Mouse (Mus musculus) midbrain, postnatal 0 days (tissue): ENCODE measurements around the gene Ptprd. TPM values are rescaled to one million over a fixed set of nuclear protein-coding genes. Genes with fewer than 3 reads are reported as not detected.
A peak's percentile ranks its signal among the peaks of the same experiment; 100 is the strongest.

Experiments used
- ATAC-seq: fragments of 200-750 bp; cut with Nextera tagmentation; 2 replicates; pipeline ENCODE4 v1.8.0; 2017; ENCODE audit warnings: moderate number of reproducible peaks, mild to moderate bottlenecking, moderate TSS enrichment, moderate library complexity; ENCODE audit not compliant: low FRiP score
- DNase-seq: peaks from one replicate; pipeline ENCODE4 v3.0.0-alpha.2; 2015; ENCODE audit warnings: low spot score
- H3K27ac ChIP-seq: fragments of 300-500 bp; sonication (generic); 2 replicates; pipeline ENCODE4 v1.5.1; 2014; ENCODE audit warnings: low read depth, mild to moderate bottlenecking, low read length, mixed read lengths
- H3K27me3 ChIP-seq: fragments of 300-500 bp; sonication (generic); 2 replicates; pipeline ENCODE4 v1.6.1; 2014; ENCODE audit warnings: low read length, control low read depth, mixed read lengths; ENCODE audit not compliant: insufficient read depth
- H3K36me3 ChIP-seq: fragments of 300-500 bp; sonication (generic); 2 replicates; pipeline ENCODE4 v1.6.1; 2014; ENCODE audit warnings: low read length, control low read depth, mixed read lengths; ENCODE audit not compliant: insufficient read depth
- H3K4me1 ChIP-seq: fragments of 300-500 bp; sonication (generic); 2 replicates; pipeline ENCODE4 v1.6.1; 2014; ENCODE audit warnings: mild to moderate bottlenecking, control low read depth, antibody characterized with exemption, low read length, mixed read lengths; ENCODE audit not compliant: insufficient read depth
- H3K4me2 ChIP-seq: fragments of 300-500 bp; sonication (generic); 2 replicates; pipeline ENCODE4 v1.6.1; 2014; ENCODE audit warnings: low read depth, mild to moderate bottlenecking, low read length, mixed read lengths; ENCODE audit not compliant: poor library complexity, severe bottlenecking
- H3K4me3 ChIP-seq: fragments of 300-500 bp; sonication (generic); 2 replicates; pipeline ENCODE4 v1.5.1; 2014; ENCODE audit warnings: low read depth, mild to moderate bottlenecking, low read length, moderate library complexity
- H3K9ac ChIP-seq: fragments of 300-500 bp; sonication (generic); replicated peaks from 2 replicates; pipeline ENCODE4 v1.6.1; 2014; ENCODE audit warnings: mild to moderate bottlenecking, low read length, moderate library complexity, mixed read lengths; ENCODE audit not compliant: poor library complexity, severe bottlenecking
- H3K9me3 ChIP-seq: fragments of 300-500 bp; sonication (generic); 2 replicates; pipeline ENCODE4 v1.6.1; 2016; ENCODE audit warnings: low read length, control low read depth
- CTCF ChIP-seq: IDR thresholded peaks from 2 replicates; pipeline ENCODE4 v1.5.1; 2016; ENCODE audit warnings: antibody characterized with exemption, mild to moderate bottlenecking
- WGBS: fragments of 180-500 bp; shearing (Covaris S2); extraction: QIAGEN DNeasy Blood & Tissue Kit; methylation state at CpG from one replicate; pipeline ENCODE4 v1.1.7; 2014; 5-methylcytosine and 5-hydroxymethylcytosine counted together
- polyA plus RNA-seq: library from polyadenylated mRNA; unstranded; fragments of >200 nt; fragmentation: Nextera tagmentation; extraction: Ambion mirVana; gene quantifications from 2 replicates; pipeline ENCODE4 v1.2.1, GENCODE M21; 2015
- total RNA-seq: library from RNA; depleted of rRNA; stranded (reverse); fragments of >200 nt; gene quantifications from 2 replicates; pipeline ENCODE4 v1.2.3, GENCODE M21; 2014

Ptprd gene
- total and polyA plus RNA-seq, 2 experiments from 2014 or later = 66.1 to 102 TPM

DNA sequence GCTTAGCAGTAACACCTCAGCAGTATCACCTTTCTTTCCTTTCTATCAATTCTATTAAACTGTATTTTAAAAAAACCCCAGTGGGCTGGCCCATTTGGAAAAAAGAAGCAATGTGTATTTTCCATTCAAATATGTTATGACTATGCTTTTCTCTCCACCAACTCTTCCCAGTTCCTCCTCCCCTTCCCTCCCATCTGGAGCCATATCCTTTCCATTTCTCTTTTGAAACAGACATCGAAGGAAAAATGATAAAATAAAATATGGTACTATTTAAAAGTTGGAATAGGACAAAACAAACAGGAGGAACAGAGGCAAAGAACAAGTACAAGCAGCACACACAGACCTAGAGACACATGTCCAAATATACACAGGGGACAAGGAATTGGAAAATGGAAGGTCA, 1372.7 kb downstream of the Ptprd start:
- H3K27ac ChIP-seq = no peak overlapping the region
- no peak overlapping the region for H3K4me2 ChIP-seq

DNA sequence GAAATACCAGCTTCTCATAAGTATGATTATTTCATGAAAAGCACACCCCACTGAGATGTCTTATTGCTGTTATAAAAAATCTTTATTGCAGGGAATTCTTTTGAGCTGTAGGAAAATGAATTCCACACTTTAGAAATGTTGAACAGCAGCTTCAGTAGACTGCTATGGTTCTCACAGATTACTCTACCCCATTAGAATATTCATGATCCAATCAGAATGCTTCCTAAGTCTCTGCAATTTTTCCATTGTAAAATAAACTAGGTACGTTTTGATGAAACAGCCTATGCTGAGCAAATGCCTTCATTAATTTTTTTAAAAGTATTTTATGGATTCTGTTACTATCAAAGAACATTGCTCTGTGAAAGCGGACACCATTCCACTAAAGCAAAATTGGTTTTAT, 1399.6 kb downstream of the Ptprd start:
- no peaks in the 10 kb centered on the region for H3K4me1 ChIP-seq
- no peak overlapping the region for H3K9ac ChIP-seq
- ATAC-seq = no peak
- WGBS = 59% methylated on average over 2 of the region's 2 CpGs
- H3K27me3 ChIP-seq = no peaks in the 10 kb centered on the region
- no peak for DNase-seq
- H3K4me3 ChIP-seq = no peak overlapping the region
- TF ChIP-seq CTCF = no peak
- no peak overlapping the region for H3K4me2 ChIP-seq
- H3K27ac ChIP-seq = no peak overlapping the region
- no peaks in the 10 kb centered on the region for H3K36me3 ChIP-seq
- no peaks in the 10 kb centered on the region for H3K9me3 ChIP-seq

More for the DNA sequence above, 1372.7 kb downstream of the Ptprd start:
- Histone ChIP-seq H3K4me1 (no peaks in the 10 kb centered on the region), H3K9ac (no peak overlapping the region), H3K9me3 (no peaks in the 10 kb centered on the region), H3K27me3 (no peaks in the 10 kb centered on the region), H3K4me3 (no peak overlapping the region), H3K36me3 (no peaks in the 10 kb centered on the region)
- DNase-seq = no peak
- WGBS = 91% methylated on average over 1 of the region's 1 CpGs
- no peak for TF ChIP-seq CTCF
- ATAC-seq = no peak

DNA sequence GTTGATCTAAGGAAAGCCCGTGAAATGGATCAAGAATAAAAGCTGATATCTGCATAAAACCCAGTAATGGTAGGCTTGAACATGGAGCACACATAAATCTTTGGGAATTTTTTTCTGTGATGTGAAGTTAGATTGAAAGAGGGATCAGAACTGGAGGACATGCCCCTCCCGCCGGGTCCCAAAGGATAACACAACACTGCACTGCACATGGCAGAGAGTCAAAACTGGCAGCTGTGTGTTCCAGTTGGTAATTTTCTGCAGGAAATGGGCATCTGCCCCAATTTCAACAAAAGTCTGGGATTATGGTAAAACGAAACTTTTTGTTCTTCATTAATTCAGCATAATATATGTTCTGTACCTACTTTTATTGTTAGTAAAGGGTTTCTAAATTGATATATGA, 1409.1 kb downstream of the Ptprd start:
- Histone ChIP-seq H3K9me3 (no peaks in the 10 kb centered on the region), H3K4me3 (no peak overlapping the region), H3K36me3 (no peaks in the 10 kb centered on the region), H3K27me3 (no peaks in the 10 kb centered on the region), H3K4me2 (no peak overlapping the region), H3K4me1 (no peaks in the 10 kb centered on the region), H3K27ac (no peak overlapping the region), H3K9ac (no peak overlapping the region)
- DNase-seq (peak; percentile 9), ATAC-seq (no peak)
- WGBS = 84% methylated on average over 4 of the region's 4 CpGs
- TF ChIP-seq CTCF = no peak

DNA sequence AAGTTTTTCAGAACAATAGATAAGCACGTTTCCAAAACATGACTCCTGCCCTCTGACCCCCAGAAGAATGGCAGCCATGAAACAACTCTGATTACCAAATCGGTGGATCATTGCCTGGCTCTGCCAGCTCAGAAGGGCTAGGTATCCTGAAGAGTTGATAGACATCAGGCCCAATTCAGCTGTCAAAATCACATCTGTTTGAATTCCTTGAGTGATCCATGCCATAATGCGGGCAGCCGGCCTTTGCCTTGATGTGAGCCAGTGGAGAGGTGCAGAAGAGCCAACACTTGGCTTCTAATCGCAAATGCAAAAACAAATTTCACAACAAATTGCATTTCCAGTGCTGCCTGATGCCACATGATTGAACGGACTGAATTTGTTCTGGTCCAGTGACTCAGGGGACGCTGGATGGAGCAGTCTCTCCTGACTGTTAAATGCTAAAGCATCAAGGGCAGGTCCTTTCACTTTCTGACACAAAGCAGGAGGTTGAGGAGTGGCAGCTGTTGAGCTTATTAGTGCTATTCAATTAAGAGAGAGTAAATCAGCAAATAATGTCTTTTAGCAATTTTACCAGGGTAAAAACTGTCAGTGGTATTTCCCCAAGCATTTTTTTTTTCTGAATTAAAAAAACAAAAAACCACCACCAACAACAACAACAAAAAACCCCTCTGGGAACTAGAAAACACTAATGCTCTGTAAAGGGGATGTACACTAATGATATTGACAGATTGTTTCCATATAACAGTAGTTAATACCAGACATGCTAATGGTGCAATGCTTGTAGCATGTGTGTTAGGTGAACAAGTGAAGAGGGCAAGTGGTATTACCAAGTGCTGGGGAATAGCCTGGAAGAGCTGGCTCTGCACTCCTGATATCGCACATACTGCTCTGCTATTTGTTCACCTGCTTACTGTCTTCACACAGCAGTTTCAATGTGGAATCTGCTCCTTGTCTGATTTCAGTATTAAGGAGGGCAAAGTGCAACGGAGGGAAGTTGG, 1413.5 kb downstream of the Ptprd start:
- 34% methylated on average over 9 of the region's 9 CpGs for WGBS
- H3K9me3 ChIP-seq = no peaks in the 10 kb centered on the region
- ATAC-seq (no peak), DNase-seq (peak; percentile 19)
- H3K4me1 ChIP-seq = no peaks in the 10 kb centered on the region
- no peak overlapping the region for H3K9ac ChIP-seq
- no peak overlapping the region for H3K4me3 ChIP-seq
- H3K27me3 ChIP-seq = no peaks in the 10 kb centered on the region
- no peak for TF ChIP-seq CTCF
- no peaks in the 10 kb centered on the region for H3K36me3 ChIP-seq
- H3K4me2 ChIP-seq = no peak overlapping the region
- no peak overlapping the region for H3K27ac ChIP-seq

DNA sequence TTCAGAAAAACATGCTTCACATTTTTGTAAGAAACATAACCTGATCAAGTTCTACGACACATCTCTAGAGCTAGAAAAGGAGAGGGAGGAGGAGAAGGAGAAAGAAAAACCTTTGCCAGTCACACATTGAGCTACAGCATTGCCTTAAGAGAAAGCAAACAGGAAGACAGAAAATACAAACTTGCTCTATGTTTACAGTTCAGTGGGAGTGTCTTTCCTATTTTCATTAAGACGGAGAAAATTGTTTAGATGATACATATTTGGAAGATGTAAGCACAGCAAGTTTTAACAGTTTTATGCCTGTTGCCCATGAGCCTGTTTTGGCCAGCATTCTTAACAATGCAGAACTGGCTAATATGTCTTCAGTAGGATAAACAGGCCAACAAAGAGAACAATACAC, 1426.4 kb downstream of the Ptprd start:
- no peak for ATAC-seq
- H3K27me3 ChIP-seq = no peaks in the 10 kb centered on the region
- no peak overlapping the region for H3K27ac ChIP-seq
- no peak overlapping the region for H3K9ac ChIP-seq
- no peak overlapping the region for H3K4me2 ChIP-seq
- DNase-seq = no peak
- H3K4me3 ChIP-seq = no peak overlapping the region
- H3K4me1 ChIP-seq = no peaks in the 10 kb centered on the region
- no peak for TF ChIP-seq CTCF
- 84% methylated on average over 2 of the region's 2 CpGs for whole genome bisulfite sequencing
- H3K9me3 ChIP-seq = no peaks in the 10 kb centered on the region
- no peaks in the 10 kb centered on the region for H3K36me3 ChIP-seq

DNA sequence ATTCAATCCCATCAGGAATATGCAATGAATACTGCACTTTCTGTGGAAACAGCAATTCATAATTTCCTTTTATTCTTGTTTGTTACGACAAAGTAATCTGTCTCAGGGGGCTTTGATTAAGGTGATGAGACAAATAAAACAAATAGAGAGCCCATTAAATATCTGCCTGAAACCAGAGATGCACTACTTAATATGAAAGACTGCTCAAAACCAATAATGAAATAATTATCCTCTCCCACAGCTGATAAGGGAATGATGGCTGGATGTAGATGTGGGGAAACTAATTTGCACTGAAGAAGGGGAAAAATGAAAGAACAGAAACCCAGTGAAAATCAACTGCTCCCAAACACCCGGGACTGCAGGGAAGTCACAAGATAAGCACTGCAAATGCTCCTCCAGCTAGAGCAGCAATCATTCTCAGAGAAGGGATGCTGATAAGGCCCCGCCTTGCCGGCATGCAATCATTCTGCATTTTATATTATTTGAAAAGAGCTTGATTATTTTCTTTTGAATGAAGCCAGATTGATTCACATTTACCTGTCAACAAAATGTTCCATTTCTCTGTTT, 1432.1 kb downstream of the Ptprd start:
- no peak for ATAC-seq
- H3K4me2 ChIP-seq = no peak overlapping the region
- no peak for DNase-seq
- 56% methylated on average over 4 of the region's 4 CpGs for WGBS
- no peak overlapping the region for H3K9ac ChIP-seq
- H3K4me1 ChIP-seq = no peaks in the 10 kb centered on the region
- H3K4me3 ChIP-seq = no peak overlapping the region
- no peaks in the 10 kb centered on the region for H3K36me3 ChIP-seq
- H3K9me3 ChIP-seq = no peaks in the 10 kb centered on the region
- no peaks in the 10 kb centered on the region for H3K27me3 ChIP-seq
- H3K27ac ChIP-seq = no peak overlapping the region
- TF ChIP-seq CTCF = no peak
